Mouse (Mus musculus): ENCODE measurements around the gene 5730522E02Rik.

The 5730522E02Rik gene

DNA sequence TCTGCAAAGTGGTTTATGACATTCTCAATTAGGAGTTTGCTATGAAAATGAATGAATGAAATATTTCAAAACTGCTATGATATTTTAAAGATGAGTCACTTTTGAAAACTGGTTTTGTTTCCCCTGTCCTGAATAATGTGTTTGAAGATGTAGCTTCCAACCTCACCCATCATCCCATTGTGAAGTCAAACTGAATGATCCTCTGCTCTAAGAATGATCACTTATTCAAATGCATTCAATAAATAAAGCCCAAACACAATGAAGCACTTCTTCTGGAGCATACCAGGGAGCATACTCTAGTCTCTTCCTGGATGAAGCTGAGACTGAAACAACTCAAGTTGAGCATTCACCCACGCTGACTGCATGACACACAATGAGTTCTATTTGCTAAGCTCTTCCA lies 438.3 kb downstream of the 5730522E02Rik start:
- DNase-seq: no peak

GRCm38 (mm10) chr11:25770991-25771568 lies 439.5 kb downstream of the 5730522E02Rik start:
- no peak for DNase-seq

- no peak for DNase-seq
Observed at GRCm38 (mm10) chr11:25767584-25768333, 442.8 kb downstream of the 5730522E02Rik start.

DNA sequence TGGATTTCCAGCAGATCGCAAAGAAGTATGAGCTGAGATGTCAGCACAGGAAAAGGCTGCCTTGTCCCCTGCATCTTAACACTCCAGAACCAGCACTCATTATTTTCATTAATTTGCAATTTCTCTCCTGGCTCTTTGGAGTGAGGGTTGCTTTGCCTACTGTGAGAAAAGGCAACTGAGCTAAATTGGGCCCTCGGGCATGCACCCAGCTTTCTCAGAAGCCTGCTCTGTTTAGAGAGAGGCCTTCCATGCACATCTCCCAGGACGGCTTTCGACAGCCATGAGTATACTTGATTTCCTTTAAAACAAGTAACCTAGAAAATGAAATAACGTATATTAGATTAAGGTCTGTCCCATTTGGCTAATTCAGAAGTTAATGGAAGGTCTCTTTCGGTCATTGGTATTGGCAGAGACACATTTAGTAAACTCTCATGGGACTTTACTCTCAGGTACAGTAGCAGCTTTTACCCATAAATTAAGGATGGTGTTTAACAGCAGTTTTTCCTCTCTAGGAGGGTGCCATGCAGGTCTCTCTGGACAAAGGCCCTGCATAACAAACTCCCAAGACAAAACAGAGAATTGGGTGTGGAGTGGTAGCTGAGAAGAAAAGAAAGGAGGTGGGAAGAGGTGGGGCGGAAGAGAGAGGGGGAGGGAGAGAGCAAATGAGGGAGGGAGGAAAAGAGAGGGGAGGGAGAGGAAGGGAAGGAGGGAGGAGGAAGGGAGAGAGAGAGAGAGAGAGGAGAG lies 457.2 kb downstream of the 5730522E02Rik start:
- DNase-seq: no peak

GRCm38 (mm10) chr11:25752418-25752817 lies 458.1 kb downstream of the 5730522E02Rik start:
- DNase-seq: no peak

- DNase-seq: no peak
Observed at GRCm38 (mm10) chr11:25747098-25747862, 463.3 kb downstream of the 5730522E02Rik start.

- DNase-seq: no peak
Observed at GRCm38 (mm10) chr11:25743664-25744063, 466.9 kb downstream of the 5730522E02Rik start.

- no peak for DNase-seq
Observed at GRCm38 (mm10) chr11:25737255-25737654, 473.3 kb downstream of the 5730522E02Rik start.

GRCm38 (mm10) chr11:25729476-25729875 lies 481.1 kb downstream of the 5730522E02Rik start:
- no peak for DNase-seq

DNA sequence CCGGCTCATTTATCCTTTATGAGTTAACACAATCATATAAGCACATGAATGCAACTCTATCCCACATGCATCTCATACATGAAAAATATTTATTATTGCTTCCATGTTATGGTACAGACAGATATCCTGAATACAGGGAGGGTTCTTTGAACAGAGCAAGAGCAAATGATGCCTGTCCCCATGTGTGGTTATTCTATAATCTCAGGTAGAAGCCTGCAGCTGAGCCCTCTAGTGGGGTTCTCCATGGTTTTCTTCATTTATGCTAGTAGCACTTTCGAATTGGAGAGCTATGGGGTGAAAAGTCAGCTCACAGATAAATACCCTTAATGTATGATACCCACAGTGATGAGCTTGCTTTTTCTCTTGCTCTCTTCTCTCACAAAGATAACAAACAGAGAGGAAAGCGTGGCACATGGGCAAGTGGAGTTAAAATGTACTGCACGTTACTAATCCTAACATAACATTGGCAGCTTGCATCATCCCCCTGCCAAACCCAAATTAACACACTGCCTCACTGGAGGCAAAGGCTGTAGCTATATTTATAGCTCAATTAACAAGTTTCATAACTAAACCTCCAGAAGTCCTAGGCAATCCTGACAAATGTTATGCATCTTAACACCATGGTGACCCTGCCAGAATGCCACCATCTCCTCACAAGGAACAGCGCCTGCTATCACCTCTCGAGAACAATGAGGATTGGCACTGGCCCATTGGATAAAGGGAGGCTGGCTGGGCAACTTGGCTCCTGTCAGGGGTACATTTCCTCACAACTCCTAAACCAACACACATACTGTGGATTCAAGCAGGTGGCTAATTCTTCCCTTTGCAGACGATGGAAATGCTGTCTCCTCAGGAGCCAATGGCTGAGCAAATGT lies 494.9 kb downstream of the 5730522E02Rik start:
- no peak for DNase-seq

GRCm38 (mm10) chr11:25710559-25710958 lies 500.0 kb downstream of the 5730522E02Rik start:
- DNase-seq: no peak

DNA sequence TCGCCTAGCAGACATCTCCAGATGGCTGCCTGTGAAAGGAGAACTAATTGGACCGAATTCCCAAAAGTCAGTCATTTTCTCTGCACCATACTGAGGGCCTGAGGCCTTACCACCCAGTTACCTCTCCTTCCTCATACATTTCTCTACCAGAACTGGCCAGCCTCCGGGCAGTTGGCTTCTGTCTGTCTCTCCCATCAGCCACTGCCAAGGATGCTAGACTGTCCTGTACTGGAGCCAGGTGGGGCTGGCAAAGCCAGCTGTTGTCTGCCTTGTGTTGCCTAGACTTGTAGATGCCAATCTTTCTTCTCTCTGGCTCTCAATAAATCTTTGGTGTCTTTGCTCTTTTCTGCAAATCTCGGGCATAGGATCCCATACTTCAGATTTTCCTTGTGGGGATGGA lies 500.7 kb downstream of the 5730522E02Rik start:
- DNase-seq: no peak

GRCm38 (mm10) chr11:25704332-25705168 lies 506.0 kb downstream of the 5730522E02Rik start:
- no peak for DNase-seq

DNA sequence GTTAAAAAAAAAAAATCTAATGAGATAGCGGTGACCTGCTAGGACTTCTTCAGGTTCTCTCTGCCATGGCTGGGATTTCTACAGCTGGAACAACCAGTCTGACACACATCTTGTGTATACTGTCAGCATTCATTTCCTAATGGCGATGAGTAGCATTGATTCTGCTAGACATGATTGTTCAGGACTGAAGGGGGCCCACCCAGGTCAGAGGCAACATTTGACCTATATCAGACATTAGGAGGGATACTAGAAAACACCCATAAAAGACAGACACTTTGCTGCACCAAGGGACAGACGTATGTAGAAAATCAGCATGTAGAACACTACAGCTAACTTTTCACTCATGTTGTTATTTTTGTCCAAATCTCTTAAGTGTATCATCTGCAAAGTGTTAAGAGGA lies 507.8 kb downstream of the 5730522E02Rik start:
- DNase-seq: no peak

GRCm38 (mm10) chr11:25697508-25698193 lies 512.9 kb downstream of the 5730522E02Rik start:
- DNase-seq: no peak

- DNase-seq: no peak
Observed at GRCm38 (mm10) chr11:25696168-25696567, 514.4 kb downstream of the 5730522E02Rik start.

DNA sequence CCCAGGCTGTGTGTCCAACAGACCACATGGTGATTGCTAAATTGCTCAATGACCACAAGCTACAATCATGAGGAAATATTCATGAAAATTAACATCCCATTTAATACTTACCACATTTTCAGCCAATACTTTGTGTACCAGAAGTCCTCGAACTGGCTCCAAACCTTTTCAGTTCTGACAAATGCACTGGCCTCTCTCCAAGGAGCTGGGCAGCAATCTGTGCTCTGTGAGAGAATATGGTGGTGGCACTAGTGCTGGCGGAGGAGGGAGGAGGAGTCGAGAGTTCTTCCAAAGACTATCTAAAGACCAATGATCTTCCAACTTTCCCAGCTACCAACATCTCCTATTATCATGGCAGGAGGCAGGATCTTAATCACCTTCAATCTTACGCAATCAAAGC lies 525.8 kb downstream of the 5730522E02Rik start:
- no peak for DNase-seq

- no peak for DNase-seq
Observed at GRCm38 (mm10) chr11:25679856-25680255, 530.7 kb downstream of the 5730522E02Rik start.

GRCm38 (mm10) chr11:25674194-25674593 lies 536.4 kb downstream of the 5730522E02Rik start:
- no peak for DNase-seq

DNA sequence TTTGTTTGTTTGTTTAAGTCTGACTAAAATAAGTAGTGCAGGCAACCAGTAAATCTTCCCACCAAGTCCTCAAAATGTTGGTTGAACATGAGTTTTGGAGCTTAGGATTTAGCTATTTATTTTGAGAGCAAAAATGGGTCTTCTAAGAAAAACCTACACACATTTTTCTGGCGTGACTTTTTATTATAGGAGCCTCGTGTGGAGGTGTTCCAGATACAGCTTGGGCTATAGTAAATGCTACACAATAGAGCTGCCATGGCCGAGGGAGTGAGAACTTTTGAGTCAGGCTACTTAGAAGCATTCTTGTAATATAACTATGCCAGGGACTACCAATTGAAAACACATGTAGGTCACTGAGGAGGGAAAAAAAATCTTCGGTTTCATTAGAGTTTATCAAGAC lies 540.5 kb downstream of the 5730522E02Rik start:
- no peak for DNase-seq
